Mouse (Mus musculus): ENCODE data around the gene Ctnna2.

Gene Ctnna2

GRCm38 (mm10) chr6:76964998-76965432, 1014.5 kb downstream of the Ctnna2 start:
- in situ Hi-C loops (cut with MseI, MboI): no loop called here

GRCm38 (mm10) chr6:76908086-76908485, 1071.4 kb downstream of the Ctnna2 start:
- in situ Hi-C loops (cut with MseI, MboI): no loop called here

- in situ Hi-C loops (cut with MseI, MboI): no loop called here
These were observed 1082.3 kb downstream of the Ctnna2 start for GRCm38 (mm10) chr6:76897156-76897555.

Measured in mouse trophoblast stem cell (cell line).